Mouse (Mus musculus): ENCODE results near the gene Fam160a1. TPM values are rescaled to one million over a fixed set of nuclear protein-coding genes. Genes with fewer than 3 reads are reported as not detected.

Fam160a1 gene
- polyA plus RNA-seq, 1 experiment from 2014 or later, result 9.4 TPM

GRCm38 (mm10) chr3:85777841-85778240 lies 39.2 kb downstream of the Fam160a1 start:
- H3K4me2 ChIP-seq (replicated peaks), result no peak overlapping the region
- no peak overlapping the region for H3K27ac ChIP-seq (replicated peaks)
- ATAC-seq (ENCODE audit: insufficient number of reproducible peaks, low FRiP score, low TSS enrichment, low read depth), result no peak

DNA sequence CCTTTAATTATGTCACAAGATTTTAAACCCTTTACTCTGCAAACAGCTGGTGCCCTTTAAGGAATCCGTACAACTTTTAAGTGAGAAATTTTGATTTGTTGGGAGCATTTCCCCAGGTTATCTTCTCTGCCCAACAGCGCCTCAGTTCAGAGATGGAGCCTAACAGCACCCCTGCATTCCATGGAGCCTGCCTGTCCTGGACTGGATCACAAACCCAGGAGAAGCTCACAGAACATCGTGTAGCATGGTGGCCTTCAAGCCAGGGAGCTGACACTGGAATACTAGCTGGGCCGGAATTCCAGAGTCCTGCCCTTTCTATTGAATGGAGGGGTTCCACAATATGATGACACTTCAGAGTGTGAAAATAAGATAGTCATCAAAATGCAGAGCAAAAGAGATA lies 39.7 kb downstream of the Fam160a1 start:
- Histone ChIP-seq H3K36me3 (no peaks in the 10 kb centered on the region), H3K9ac (no peak overlapping the region), H3K27me3 (no peaks in the 10 kb centered on the region), H3K4me2 (replicated peaks) (no peak overlapping the region), H3K4me3 (replicated peaks) (no peak overlapping the region), H3K9me3 (replicated peaks) (no peaks in the 10 kb centered on the region), H3K27ac (replicated peaks) (no peak overlapping the region), H3K4me1 (no peaks in the 10 kb centered on the region)
- no peak for ATAC-seq (ENCODE audit: insufficient number of reproducible peaks, low FRiP score, low TSS enrichment, low read depth)
- WGBS, result 66% methylated on average over 4 of the region's 4 CpGs

More at GRCm38 (mm10) chr3:85777841-85778240, 39.2 kb downstream of the Fam160a1 start:
- WGBS, result 79% methylated on average over 2 of the region's 2 CpGs
- Histone ChIP-seq H3K27me3 (no peaks in the 10 kb centered on the region), H3K4me1 (no peaks in the 10 kb centered on the region), H3K4me3 (replicated peaks) (no peak overlapping the region), H3K9ac (no peak overlapping the region), H3K9me3 (replicated peaks) (no peaks in the 10 kb centered on the region), H3K36me3 (no peaks in the 10 kb centered on the region)

DNA sequence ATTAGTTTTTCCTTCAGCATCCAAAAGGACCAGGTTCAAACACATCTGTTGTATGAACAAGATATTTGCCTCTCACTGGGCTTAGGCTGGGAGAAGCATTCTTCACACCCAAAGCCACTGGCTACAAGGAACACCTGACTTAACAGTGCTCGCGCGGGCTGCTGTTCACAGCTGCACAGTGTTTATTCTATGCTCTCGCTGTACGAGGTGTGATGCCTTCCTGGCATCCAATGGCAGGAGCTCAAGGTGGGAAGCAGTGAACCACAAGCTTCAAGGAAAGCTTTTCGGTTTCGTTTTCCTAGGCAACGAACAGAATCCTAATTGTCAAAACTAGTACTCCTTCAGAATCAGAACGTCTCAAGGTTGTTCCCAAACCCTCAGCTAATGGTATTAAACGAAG lies 40.4 kb downstream of the Fam160a1 start:
- H3K4me2 ChIP-seq (replicated peaks), result no peak overlapping the region
- H3K27me3 ChIP-seq, result no peaks in the 10 kb centered on the region

GRCm38 (mm10) chr3:85776126-85776525 lies 41.0 kb downstream of the Fam160a1 start:
- 83% methylated on average over 6 of the region's 6 CpGs for WGBS
- ATAC-seq (ENCODE audit: insufficient number of reproducible peaks, low FRiP score, low TSS enrichment, low read depth), result no peak
- Histone ChIP-seq H3K27me3 (no peaks in the 10 kb centered on the region), H3K4me3 (replicated peaks) (no peak overlapping the region), H3K9me3 (replicated peaks) (no peaks in the 10 kb centered on the region), H3K4me2 (replicated peaks) (no peak overlapping the region), H3K9ac (no peak overlapping the region), H3K27ac (replicated peaks) (no peak overlapping the region), H3K4me1 (no peaks in the 10 kb centered on the region), H3K36me3 (no peaks in the 10 kb centered on the region)

More for the DNA sequence above, 40.4 kb downstream of the Fam160a1 start:
- 74% methylated on average over 10 of the region's 10 CpGs for WGBS
- H3K4me1 ChIP-seq, result no peaks in the 10 kb centered on the region
- no peak overlapping the region for H3K9ac ChIP-seq
- no peak overlapping the region for H3K27ac ChIP-seq (replicated peaks)
- ATAC-seq (ENCODE audit: insufficient number of reproducible peaks, low FRiP score, low TSS enrichment, low read depth), result no peak
- H3K9me3 ChIP-seq (replicated peaks), result no peaks in the 10 kb centered on the region
- no peak overlapping the region for H3K4me3 ChIP-seq (replicated peaks)
- no peaks in the 10 kb centered on the region for H3K36me3 ChIP-seq

- H3K36me3 ChIP-seq, result no peaks in the 10 kb centered on the region
- 59% methylated on average over 4 of the region's 4 CpGs for WGBS
- no peak overlapping the region for H3K9ac ChIP-seq
- no peak for ATAC-seq (ENCODE audit: insufficient number of reproducible peaks, low FRiP score, low TSS enrichment, low read depth)
- no peaks in the 10 kb centered on the region for H3K27me3 ChIP-seq
- no peaks in the 10 kb centered on the region for H3K4me1 ChIP-seq
- H3K27ac ChIP-seq (replicated peaks), result no peak overlapping the region
- no peak overlapping the region for H3K4me3 ChIP-seq (replicated peaks)
- no peak overlapping the region for H3K4me2 ChIP-seq (replicated peaks)
- H3K9me3 ChIP-seq (replicated peaks), result no peaks in the 10 kb centered on the region
Observed at GRCm38 (mm10) chr3:85773886-85774285, 43.2 kb downstream of the Fam160a1 start.

GRCm38 (mm10) chr3:85773425-85773824 lies 43.7 kb downstream of the Fam160a1 start:
- Histone ChIP-seq H3K9ac (no peak overlapping the region), H3K4me3 (replicated peaks) (no peak overlapping the region), H3K9me3 (replicated peaks) (no peaks in the 10 kb centered on the region), H3K36me3 (no peaks in the 10 kb centered on the region), H3K27me3 (no peaks in the 10 kb centered on the region), H3K4me1 (no peaks in the 10 kb centered on the region), H3K27ac (replicated peaks) (no peak overlapping the region), H3K4me2 (replicated peaks) (no peak overlapping the region)
- no peak for ATAC-seq (ENCODE audit: insufficient number of reproducible peaks, low FRiP score, low TSS enrichment, low read depth)
- 49% methylated on average over 3 of the region's 3 CpGs for WGBS

- no peaks in the 10 kb centered on the region for H3K9me3 ChIP-seq (replicated peaks)
- peaks cover 4% of the 10 kb centered on the region; the same call in 1 of the 2 replicates for H3K4me1 ChIP-seq
- H3K9ac ChIP-seq, result no peak overlapping the region
- no peaks in the 10 kb centered on the region for H3K36me3 ChIP-seq
- ATAC-seq (ENCODE audit: insufficient number of reproducible peaks, low FRiP score, low TSS enrichment, low read depth), result no peak
- no peaks in the 10 kb centered on the region for H3K27me3 ChIP-seq
- H3K4me3 ChIP-seq (replicated peaks), result no peak overlapping the region
- WGBS, result 57% methylated on average over 7 of the region's 7 CpGs
- no peak overlapping the region for H3K4me2 ChIP-seq (replicated peaks)
- H3K27ac ChIP-seq (replicated peaks), result no peak overlapping the region
Observed at GRCm38 (mm10) chr3:85764937-85765337, 52.2 kb downstream of the Fam160a1 start.

DNA sequence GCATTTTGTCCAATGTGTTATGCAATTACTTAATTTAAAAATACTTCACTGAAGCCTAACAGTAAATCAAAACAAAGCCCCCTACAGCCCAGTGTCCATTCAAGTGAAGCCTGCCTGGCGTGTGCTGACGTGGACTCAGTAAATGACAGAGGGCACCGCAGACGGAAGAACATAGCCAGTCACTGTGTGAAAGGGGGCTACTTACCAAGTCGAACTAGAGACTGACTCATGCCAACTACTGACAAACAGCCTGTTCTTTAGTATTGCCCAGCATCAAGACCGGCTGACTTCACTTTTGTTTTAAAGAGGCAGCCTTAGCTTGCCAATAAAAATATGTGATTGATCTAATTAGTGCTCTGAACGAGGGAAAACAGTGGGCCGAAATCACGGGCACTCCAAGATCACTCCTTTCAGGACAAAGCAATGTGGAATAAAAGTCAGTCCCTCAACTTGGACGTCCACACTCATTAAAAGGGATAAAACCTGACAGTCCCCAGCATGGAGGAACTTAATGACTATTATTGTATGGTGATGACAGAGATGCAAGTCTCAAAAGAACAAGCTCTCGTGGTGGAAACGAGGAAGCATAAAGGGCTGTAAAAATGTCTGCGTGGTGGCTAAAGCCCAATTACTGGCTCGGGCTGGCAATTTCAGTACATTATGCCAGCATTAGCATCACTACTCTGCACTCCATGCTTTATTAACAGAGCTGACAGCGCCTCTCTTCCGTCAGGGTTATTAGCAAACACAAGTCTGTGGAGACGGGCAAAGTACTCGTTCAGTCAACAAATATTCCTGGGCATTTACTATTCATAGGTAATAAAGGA lies 52.9 kb downstream of the Fam160a1 start:
- H3K9me3 ChIP-seq (replicated peaks), result no peaks in the 10 kb centered on the region
- no peak overlapping the region for H3K4me3 ChIP-seq (replicated peaks)
- H3K4me2 ChIP-seq (replicated peaks), result no peak overlapping the region
- H3K4me1 ChIP-seq, result peaks cover 4% of the 10 kb centered on the region; the same call in 1 of the 2 replicates
- no peak overlapping the region for H3K9ac ChIP-seq
- WGBS, result 65% methylated on average over 18 of the region's 18 CpGs
- H3K27me3 ChIP-seq, result no peaks in the 10 kb centered on the region
- no peak for ATAC-seq (ENCODE audit: insufficient number of reproducible peaks, low FRiP score, low TSS enrichment, low read depth)
- no peaks in the 10 kb centered on the region for H3K36me3 ChIP-seq
- H3K27ac ChIP-seq (replicated peaks), result no peak overlapping the region

DNA sequence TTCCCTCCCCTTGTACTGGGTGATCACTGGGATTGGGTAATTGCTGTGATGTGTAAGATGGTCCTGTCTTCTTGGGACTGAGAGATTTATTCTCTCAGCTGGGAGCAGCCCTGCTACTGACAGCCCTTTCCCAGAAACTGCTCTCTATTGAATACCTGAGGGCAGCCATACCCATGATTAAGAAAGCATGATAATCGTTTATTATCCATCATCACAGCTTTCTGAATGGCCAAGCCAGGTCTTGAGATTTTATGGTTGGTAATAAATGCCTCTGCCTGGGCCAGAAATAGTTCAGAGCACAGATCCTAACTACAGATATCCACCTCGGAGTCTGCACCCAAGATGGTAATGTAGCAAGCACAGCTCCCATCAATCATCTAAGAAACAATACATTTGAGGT lies 59.1 kb downstream of the Fam160a1 start:
- Histone ChIP-seq H3K9me3 (replicated peaks) (no peaks in the 10 kb centered on the region), H3K9ac (no peak overlapping the region), H3K36me3 (no peaks in the 10 kb centered on the region), H3K27ac (replicated peaks) (no peak overlapping the region), H3K4me2 (replicated peaks) (no peak overlapping the region), H3K4me3 (replicated peaks) (no peak overlapping the region), H3K4me1 (peaks cover 1% of the 10 kb centered on the region; the same call in 1 of the 2 replicates), H3K27me3 (no peaks in the 10 kb centered on the region)
- 58% methylated on average over 2 of the region's 2 CpGs for WGBS
- ATAC-seq (ENCODE audit: insufficient number of reproducible peaks, low FRiP score, low TSS enrichment, low read depth), result no peak

- no peaks in the 10 kb centered on the region for H3K36me3 ChIP-seq
- H3K27ac ChIP-seq (replicated peaks), result no peak overlapping the region
- peaks cover 4% of the 10 kb centered on the region; the same call in 1 of the 2 replicates for H3K4me1 ChIP-seq
- no peak overlapping the region for H3K4me3 ChIP-seq (replicated peaks)
- no peak overlapping the region for H3K4me2 ChIP-seq (replicated peaks)
- H3K9ac ChIP-seq, result no peak overlapping the region
- 82% methylated on average over 4 of the region's 4 CpGs for WGBS
- H3K9me3 ChIP-seq (replicated peaks), result no peaks in the 10 kb centered on the region
- H3K27me3 ChIP-seq, result no peaks in the 10 kb centered on the region
- ATAC-seq (ENCODE audit: insufficient number of reproducible peaks, low FRiP score, low TSS enrichment, low read depth), result no peak
Observed at GRCm38 (mm10) chr3:85757435-85757834, 59.7 kb downstream of the Fam160a1 start.

DNA sequence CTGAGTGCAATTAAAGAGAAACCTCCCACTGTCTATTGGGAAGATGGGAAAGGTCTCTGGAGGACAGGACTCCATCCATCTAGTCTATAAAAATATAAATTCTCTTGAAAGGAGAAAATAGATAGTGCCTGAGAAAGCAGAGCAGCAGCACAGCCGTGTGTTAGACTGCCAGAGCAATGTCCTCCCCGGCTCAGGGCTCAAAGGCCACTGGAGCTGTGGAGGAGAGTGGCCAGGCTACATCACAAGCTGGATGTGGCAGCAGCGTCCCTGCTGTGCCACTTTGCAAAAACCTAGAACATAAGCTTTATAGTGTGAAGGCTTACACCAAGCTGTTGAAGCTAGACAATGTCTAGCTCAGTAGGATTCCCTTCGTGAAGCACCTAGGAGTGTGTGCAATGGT lies 67.7 kb downstream of the Fam160a1 start:
- WGBS, result 64% methylated on average over 4 of the region's 4 CpGs
- H3K27ac ChIP-seq (replicated peaks), result no peak overlapping the region
- no peaks in the 10 kb centered on the region for H3K27me3 ChIP-seq
- no peaks in the 10 kb centered on the region for H3K9me3 ChIP-seq (replicated peaks)
- H3K4me1 ChIP-seq, result 0 out of 2 replicates have a peak, but pooled peaks cover 4% of the 10 kb centered on the region
- no peak overlapping the region for H3K9ac ChIP-seq
- H3K4me2 ChIP-seq (replicated peaks), result no peak overlapping the region
- ATAC-seq (ENCODE audit: insufficient number of reproducible peaks, low FRiP score, low TSS enrichment, low read depth), result no peak
- H3K36me3 ChIP-seq, result no peaks in the 10 kb centered on the region
- H3K4me3 ChIP-seq (replicated peaks), result no peak overlapping the region

DNA sequence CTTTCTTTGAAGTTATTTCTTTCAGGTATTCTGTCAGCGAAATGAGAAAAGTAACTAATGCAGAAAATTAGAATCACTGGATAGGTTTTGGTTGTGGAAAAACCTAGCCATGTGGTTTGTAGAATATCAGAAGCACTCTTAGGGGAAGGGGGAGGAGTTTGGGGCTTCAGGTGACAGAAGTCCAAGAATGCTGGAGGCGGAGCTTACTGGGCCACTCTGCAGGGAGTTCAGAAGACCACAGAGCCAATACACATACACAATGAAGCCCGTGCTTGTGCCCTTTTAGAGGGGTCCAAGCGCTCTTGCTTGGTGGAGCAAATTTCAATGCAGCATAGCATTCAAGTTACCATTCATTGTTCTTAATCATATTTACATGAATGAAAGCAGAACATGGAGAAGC lies 68.2 kb downstream of the Fam160a1 start:
- 31% methylated on average over 4 of the region's 4 CpGs for WGBS
- Histone ChIP-seq H3K27me3 (no peaks in the 10 kb centered on the region), H3K36me3 (no peaks in the 10 kb centered on the region), H3K27ac (replicated peaks) (no peak overlapping the region), H3K4me2 (replicated peaks) (no peak overlapping the region), H3K4me3 (replicated peaks) (no peak overlapping the region), H3K4me1 (0 out of 2 replicates have a peak, but pooled peaks cover 4% of the 10 kb centered on the region), H3K9me3 (replicated peaks) (no peaks in the 10 kb centered on the region), H3K9ac (no peak overlapping the region)
- ATAC-seq (ENCODE audit: insufficient number of reproducible peaks, low FRiP score, low TSS enrichment, low read depth), result no peak
